Mouse (Mus musculus) 3134 (cell line): ENCODE measurements around the gene Dad1.
A peak's percentile ranks its signal among the peaks of the same experiment; 100 is the strongest.
"Not testable (repeated sequence)": the region's sequence is repeated elsewhere in the genome, so short reads cannot be mapped to it uniquely, and the experiment has no call there.

ENCODE experiments used
- DNase-seq: peaks from one replicate; pipeline ENCODE4 v3.0.0-alpha.2; 2011; ENCODE audit warnings: low spot score; ENCODE audit not compliant: insufficient read length; ENCODE audit errors: extremely low read depth

Dad1 gene

DNA sequence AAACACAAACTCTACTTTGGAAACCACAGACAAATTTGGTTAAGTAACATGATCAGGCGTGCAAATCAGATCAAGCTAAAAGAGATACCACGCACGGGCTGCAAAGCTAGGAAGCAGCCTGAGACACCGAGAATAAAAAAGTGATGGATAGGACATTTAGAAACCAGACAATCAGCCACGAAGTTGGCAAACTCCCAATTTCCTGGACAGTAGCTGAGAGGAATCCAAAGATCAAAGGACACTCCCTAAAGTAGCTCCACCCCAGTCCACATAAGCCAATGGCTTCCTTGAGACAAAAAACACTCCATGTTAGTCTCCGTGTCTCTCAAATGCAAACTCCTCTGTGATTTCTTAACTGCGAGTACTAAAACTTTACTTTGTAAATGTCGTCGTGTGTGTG, 4.6 kb downstream of the Dad1 start:
- DNase-seq, result no peak

DNA sequence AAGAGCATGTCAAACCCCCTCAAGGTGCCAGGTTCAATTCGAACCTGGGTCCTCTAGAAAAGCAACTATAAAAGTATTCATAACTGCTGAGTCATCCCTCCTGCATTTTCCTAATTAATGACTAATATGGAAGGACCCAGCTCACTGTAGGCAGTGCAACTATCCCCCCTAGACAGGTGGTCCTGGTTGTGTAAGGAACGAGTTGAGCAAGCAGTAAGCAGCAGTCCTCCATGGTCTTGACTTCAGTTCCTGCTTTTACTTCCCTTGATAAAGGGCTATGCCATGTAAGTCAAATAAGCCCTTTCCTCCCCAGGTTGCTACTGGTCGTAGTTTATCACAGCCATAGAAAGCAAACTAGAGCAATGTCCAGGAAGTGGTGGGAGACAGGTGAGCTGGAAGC, 7.7 kb downstream of the Dad1 start:
- no peak for DNase-seq

DNA sequence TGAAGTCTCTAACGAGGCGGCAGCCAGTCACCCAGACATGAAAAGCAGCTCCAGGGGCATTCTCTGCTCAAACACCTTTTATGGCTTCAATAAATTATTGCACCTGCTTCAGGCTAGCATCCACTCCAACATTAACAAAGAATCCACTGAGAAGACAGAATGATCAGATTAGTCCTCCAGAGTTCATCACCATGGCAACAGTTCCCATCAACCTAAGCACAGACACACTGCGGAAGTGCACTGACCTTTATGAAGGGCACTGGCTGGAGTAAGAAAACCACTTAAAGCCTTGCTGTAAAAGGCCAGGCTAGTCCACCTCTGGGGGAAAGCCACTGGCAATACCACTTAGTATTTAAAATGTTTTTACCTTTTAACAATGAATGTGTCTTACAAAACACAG, 9.7 kb downstream of the Dad1 start:
- no peak for DNase-seq

- no peak for DNase-seq
These were observed 13.4 kb downstream of the Dad1 start for GRCm38 (mm10) chr14:54240542-54240941.

- peak; percentile 30 for DNase-seq
These were observed 14.7 kb downstream of the Dad1 start for GRCm38 (mm10) chr14:54239002-54239736.

DNA sequence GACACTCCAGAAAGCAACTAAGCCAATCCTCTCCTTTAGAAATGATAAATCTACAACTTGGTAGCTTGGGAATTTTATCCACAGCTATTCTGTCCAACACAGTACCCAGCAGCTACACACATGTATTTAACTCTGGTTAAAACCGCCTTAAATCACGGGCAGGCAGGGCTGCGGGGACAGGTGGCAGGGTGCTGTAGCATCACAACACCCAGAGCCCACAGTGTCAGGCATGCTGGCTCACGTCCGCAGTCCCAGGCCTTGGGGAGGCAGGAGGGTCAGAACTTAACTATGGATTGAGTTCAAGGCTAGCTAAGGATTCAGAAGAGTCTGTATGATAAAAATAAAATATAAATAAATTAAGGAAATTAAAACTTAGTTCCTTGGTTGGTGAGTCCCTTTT, 17.0 kb downstream of the Dad1 start:
- DNase-seq, result no peak

- DNase-seq, result no peak
These were observed 17.9 kb downstream of the Dad1 start for GRCm38 (mm10) chr14:54235825-54236540.

DNA sequence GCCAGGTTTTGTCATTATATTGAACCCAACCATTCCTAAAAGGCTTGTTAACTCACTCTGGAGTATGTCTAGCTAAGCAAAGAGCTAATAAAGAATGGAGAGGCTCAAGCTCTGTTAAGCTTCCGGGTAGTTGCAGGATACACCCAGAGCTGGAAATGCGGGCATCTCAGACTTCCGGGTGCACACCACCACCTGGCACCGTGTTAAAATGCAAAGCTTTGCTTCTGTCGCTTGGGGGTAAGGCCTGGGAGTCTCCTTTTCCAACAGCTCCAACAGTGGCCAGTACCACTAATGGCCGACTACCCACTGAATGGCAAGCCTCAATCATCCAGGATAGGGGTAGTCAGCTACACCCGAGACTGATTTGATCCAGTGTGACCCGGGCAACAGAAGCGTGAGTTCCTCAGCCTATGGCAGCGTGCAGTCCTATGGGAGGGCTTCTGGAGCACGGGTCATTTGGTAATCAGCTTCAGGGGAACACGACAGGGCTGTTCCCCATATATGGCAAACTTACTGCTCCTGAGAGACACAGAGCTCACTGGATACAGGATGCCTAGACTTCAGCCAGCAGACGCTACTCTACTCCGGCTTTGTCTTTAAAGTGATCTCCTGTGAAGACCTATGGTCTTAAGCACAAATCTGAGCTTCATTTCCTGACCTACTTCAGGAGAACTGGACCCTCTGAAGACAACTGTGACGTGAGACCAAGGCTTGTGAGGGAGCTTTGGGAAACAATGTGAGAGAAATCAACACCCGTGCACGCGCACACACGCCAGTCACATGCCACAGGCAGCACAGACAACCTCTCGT, 19.5 kb downstream of the Dad1 start:
- DNase-seq, result no peak

GRCm38 (mm10) chr14:54233559-54234143, 20.3 kb downstream of the Dad1 start:
- DNase-seq, result no peak

- DNase-seq, result no peak
These were observed 20.9 kb downstream of the Dad1 start for GRCm38 (mm10) chr14:54232811-54233558.

DNA sequence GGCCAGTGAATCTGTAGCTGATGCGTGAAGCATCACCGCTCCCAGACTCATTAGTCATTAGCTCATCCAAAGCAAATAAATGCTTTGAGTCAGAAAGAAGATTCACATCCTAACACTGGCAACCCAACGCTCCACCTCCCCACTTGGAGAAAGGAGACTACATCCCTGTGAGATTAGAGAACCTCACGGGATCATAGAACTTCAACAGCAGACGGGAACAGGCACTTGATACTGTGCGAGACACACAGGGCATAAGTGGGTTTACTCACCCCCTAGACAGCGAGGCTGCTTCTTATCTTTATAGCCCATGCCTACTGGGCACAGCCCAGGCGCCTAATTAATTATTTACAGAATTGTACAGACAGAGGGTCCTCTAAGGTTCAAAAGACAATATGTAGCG, 21.8 kb downstream of the Dad1 start:
- DNase-seq, result no peak

DNA sequence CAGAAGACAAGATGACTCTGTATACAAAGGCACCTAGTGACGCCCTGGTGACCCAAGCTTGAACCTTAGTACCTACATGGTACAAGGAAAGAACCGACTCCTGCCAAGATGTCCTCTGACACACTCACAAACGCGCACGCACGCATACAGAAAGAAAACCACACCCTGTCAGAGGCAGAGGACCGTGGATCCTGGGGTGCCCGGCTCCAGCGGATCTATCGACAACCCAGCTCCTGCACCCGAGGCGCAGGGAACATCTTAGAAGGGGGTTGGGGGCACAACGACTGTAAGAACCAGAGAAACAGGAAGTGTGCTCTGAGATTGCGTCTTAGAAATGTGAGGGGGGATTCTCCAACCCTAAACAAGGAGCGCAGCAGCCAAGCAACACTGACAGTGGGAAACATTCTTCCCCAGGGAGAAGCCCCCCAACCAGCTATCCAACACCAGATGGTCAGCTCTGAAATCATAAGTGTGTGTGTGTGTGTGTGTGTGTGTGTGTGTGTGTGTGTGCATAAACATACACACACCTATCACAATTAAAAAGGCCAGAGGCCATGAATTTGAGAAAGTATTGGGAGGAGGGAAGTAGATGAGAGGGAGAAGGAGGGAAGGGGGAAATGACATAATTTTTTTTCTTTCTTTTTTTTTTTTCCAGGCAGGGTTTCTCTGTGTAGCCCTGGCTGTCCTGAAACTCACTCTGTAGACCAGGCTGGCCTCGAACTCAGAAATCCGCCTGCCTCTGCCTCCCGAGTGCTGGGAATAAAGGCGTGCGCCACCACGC, 22.5 kb downstream of the Dad1 start:
- no peak for DNase-seq

GRCm38 (mm10) chr14:54230638-54231150, 23.2 kb downstream of the Dad1 start:
- DNase-seq, result no peak

GRCm38 (mm10) chr14:54229849-54230248, 24.1 kb downstream of the Dad1 start:
- DNase-seq, result not testable (repeated sequence)

DNA sequence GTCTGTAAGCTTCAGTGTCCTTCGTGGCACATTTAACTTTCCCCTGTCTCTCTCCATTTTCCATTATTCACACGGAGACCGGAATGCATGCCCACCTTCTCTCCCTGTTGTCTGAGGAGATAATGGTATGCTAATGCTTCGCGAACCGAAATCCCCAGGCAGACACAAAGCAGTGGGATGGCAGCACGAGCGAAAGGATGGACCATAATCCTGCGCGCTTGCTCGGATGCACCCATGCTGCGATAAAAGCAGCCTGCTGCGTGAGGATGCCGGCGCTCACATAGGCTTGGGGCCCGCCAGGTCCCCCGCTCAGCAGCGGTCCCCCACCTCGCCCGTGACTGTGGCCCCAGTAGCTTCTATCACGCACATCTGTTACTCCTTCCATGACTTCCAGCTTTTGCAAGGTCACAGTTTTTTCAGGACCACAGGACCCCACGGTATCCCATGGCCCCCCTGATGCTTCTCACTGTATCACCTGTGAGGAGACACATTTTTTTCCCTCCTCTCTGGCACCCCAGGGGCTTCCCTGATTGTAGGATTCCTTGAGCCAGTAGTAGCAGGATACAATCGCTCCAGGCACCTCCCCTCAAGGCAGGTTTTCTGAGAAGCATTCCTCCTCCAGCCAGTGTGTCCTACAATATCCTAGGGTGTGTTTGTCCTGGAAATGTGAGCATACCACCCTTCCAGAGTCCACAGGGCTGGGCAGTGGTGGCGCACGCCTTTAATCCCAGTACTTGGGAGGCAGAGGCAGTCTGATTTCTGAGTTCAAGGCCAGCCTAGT, 24.8 kb downstream of the Dad1 start:
- no peak for DNase-seq

GRCm38 (mm10) chr14:54228501-54228900, 25.4 kb downstream of the Dad1 start:
- no peak for DNase-seq

DNA sequence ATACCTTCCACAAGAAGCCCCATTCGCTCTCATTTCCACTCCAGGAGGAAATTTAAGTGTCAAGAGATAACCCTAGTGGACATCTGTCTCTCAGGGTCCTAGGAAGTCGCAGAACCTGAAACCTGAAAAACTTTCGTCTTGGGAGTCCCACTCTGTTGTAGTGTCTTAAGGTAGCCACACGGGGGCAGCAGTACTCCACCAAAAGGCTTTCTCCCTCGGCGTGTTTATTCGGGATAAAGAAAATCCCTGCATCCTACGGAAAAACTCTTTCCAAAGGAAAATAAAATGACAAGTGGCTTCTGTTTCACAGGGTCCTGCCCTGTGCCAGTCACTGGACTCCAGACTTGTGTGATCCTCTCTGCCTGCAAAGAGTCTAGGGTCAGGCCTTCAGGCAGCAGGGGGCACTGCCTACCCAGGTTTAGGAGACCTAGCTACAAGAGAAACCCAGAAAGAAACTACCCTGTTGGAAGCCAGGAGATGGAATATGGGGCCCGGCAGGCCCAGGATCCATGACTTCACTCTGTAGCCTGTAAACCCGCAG, 25.9 kb downstream of the Dad1 start:
- DNase-seq, result peak; percentile 54
